Mouse (Mus musculus): ENCODE results near the gene Hnrnpu. TPM values are rescaled to one million over a fixed set of nuclear protein-coding genes. Genes with fewer than 3 reads are reported as not detected.

Hnrnpu gene
- total RNA-seq, 1 experiment from 2014 or later: 405 TPM

DNA sequence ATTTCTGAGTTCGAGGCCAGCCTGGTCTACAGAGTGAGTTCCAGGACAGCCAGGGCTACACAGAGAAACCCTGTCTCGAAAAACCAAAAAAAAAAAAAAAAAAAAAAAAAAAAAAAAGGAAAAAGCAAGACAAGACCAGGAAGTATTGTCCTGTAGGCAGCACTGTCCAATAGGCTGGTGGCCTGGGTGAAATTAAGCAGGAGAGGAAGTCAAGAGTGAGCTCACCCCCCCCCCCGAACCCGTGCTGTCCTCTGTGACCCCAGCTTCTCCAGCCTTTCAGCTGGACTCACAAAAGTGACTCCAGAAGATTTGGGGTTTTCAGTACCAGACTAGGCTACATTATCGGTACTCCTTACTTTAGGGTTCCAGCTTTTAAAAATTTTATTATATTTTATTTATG lies 5.0 kb upstream of the Hnrnpu start:
- no peak for ATAC-seq (replicated peaks; ENCODE audit: insufficient number of reproducible peaks, low FRiP score, low TSS enrichment, poor library complexity, severe bottlenecking)

DNA sequence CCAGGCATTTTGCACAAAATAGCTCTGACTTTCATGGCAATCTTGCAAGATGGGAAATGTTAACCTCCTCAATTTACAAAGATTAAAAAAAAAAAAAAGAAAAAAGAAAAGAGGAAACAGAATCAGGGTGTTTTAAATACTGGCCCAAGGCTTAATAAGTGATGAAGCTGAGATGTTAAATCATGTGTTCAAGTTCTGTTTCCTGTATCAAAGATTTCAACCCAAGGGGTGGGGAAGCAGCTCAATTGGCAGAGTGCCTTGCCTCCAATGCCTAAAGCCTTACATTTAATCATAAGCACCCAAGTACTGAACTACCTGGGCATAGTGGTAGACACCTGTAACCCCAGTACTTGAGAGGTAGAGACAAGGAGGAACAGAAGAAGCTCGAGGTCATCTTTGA lies 4.5 kb upstream of the Hnrnpu start:
- no peak for ATAC-seq (replicated peaks; ENCODE audit: insufficient number of reproducible peaks, low FRiP score, low TSS enrichment, poor library complexity, severe bottlenecking)

DNA sequence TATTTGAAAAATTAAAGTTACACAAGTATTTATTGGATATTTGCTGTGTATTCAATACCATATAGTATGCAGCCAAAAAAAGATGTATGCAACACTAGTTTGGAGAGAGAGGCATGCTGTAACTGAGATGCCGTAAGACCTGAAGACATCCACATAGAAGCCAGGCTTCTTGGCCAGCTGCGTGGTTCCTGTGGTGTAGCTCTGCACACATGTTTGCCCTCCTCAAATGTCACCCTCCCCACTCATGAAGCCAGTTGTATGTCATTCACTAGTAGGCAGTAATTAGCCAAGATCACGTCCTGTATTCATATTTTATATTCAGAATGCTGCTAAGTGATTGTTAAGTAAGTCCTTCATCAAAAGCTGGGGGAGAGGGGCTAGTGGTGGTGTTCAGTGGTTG lies 3.8 kb upstream of the Hnrnpu start:
- ATAC-seq (replicated peaks; ENCODE audit: insufficient number of reproducible peaks, low FRiP score, low TSS enrichment, poor library complexity, severe bottlenecking): no peak

DNA sequence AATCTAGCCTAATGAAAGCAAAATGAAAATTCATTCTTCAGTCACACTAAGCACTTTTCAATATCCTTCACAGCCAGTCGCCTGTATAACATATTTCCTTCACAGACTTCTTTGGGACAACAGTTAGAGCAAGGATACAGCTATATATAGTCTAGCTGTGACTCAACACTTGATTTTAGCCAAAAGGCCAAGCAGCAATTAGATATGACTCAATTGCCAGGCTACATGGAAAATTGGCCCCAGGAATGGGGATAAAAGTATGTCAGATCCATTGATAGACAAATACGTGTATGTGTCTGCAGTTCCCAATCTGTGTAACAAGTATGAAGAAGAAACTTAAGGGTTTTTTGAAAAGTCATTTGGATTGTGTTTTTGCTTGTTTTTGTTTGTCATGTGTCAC lies 2.6 kb upstream of the Hnrnpu start:
- ATAC-seq (replicated peaks; ENCODE audit: insufficient number of reproducible peaks, low FRiP score, low TSS enrichment, poor library complexity, severe bottlenecking): no peak

- ATAC-seq (replicated peaks; ENCODE audit: insufficient number of reproducible peaks, low FRiP score, low TSS enrichment, poor library complexity, severe bottlenecking): 0 out of 2 replicates have a peak, but pooled peaks have one; percentile 9
These were observed 683 bp upstream of the Hnrnpu start for GRCm38 (mm10) chr1:178338318-178338641.

GRCm38 (mm10) chr1:178336777-178337481 lies 668 bp downstream of the Hnrnpu start:
- peak; percentile 33 for ATAC-seq (replicated peaks; ENCODE audit: insufficient number of reproducible peaks, low FRiP score, low TSS enrichment, poor library complexity, severe bottlenecking)

- ATAC-seq (replicated peaks; ENCODE audit: insufficient number of reproducible peaks, low FRiP score, low TSS enrichment, poor library complexity, severe bottlenecking): peak; percentile 59
These were observed 1.3 kb downstream of the Hnrnpu start for GRCm38 (mm10) chr1:178336289-178336775.

- ATAC-seq (replicated peaks; ENCODE audit: insufficient number of reproducible peaks, low FRiP score, low TSS enrichment, poor library complexity, severe bottlenecking): no peak
These were observed 1.7 kb downstream of the Hnrnpu start for GRCm38 (mm10) chr1:178335860-178336261.

DNA sequence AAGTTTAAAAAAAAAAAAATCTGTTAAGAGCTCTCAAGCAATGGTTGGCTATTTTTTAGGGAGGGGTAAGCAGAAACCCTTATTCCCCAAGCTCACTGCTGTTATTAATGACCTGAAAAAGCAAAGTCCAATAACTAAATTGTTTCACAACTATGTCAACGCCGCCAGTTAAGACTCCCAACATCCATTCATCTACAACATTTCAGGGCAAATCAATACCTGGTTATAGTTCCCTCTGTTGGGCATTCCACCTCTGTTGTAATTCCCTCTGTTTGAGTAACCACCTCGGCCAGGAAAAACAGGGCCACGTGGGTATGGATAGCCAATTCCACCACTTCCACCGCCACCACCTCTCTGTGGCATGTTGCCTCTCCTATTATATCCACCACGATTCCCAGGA lies 7.7 kb downstream of the Hnrnpu start:
- no peak for ATAC-seq (replicated peaks; ENCODE audit: insufficient number of reproducible peaks, low FRiP score, low TSS enrichment, poor library complexity, severe bottlenecking)

DNA sequence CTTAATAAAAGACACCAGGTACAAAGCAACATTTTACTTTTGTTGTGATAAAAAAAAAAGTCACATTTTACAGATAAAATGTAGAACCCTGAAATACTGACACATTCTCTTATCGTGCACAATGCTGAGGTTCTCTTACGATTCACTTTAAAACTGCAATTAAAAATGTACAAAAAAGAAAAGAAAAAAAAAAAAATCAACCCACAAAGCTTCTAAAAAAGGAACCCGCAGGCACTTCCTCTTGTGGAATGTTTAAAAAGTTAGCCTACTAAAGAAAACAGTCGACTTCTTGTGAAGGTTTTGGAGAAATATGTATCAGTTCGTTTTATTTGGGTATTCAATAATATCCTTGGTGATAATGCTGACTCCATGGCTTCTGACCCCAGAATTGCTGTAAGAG lies 8.6 kb downstream of the Hnrnpu start:
- no peak for ATAC-seq (replicated peaks; ENCODE audit: insufficient number of reproducible peaks, low FRiP score, low TSS enrichment, poor library complexity, severe bottlenecking)

DNA sequence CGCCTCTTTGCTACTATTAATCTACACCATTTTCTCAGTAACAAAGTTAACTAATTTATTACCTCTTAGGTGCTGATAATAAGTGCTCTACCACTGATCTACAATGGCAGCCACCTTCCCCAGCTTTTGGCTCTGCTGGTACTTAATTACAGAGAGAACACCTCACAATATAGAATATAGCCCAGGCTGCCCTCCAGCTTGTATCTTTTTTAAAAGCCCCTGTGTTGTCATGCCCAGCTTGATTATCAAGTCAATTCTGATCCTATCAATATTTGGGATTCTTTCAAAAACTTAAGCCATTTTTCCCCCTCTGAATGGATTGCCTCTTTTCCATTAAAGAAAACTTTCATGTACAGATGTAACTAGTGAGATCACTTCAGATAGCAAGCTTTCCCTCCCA lies 10.6 kb downstream of the Hnrnpu start:
- ATAC-seq (replicated peaks; ENCODE audit: insufficient number of reproducible peaks, low FRiP score, low TSS enrichment, poor library complexity, severe bottlenecking): no peak

DNA sequence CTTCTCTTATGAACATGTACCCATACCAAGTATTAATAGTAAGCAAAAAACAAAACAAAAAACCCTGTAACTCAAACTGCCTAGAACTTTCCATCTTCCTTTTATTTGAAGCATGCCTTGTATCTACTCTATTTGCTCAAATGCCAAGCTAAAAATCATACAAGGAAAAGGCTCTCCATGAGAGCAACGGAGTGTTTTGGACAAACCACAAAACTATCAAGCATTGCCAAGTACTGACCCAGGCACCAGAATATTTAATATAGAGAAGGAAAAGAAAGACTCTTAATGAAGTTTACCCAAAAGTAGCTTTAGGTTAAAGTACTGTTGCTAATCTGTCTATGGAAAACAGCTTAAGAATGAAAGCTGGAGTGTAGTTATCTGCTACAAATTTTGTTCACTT lies 11.2 kb downstream of the Hnrnpu start:
- no peak for ATAC-seq (replicated peaks; ENCODE audit: insufficient number of reproducible peaks, low FRiP score, low TSS enrichment, poor library complexity, severe bottlenecking)

DNA sequence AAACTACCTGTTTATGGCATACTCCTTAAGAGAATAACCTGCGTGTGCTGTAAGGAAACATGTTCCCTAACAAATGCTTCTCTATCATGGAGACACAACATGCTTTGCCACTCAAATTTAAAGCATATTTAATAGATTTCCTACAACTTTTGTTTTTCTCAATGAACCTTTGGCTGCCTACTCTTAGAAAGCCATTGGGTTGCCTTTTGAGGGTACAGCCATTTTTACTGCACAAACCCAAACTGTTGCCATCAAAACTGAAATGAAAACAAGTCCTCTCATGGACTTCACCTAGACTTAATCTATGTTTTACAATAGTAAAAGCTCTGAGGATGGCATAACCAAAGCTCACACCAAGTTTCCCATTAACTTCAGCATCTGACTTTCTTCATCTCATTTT lies 13.0 kb downstream of the Hnrnpu start:
- ATAC-seq (replicated peaks; ENCODE audit: insufficient number of reproducible peaks, low FRiP score, low TSS enrichment, poor library complexity, severe bottlenecking): no peak

- ATAC-seq (replicated peaks; ENCODE audit: insufficient number of reproducible peaks, low FRiP score, low TSS enrichment, poor library complexity, severe bottlenecking): no peak
These were observed 14.4 kb downstream of the Hnrnpu start for GRCm38 (mm10) chr1:178323235-178323634.

- ATAC-seq (replicated peaks; ENCODE audit: insufficient number of reproducible peaks, low FRiP score, low TSS enrichment, poor library complexity, severe bottlenecking): no peak
These were observed 15.8 kb downstream of the Hnrnpu start for GRCm38 (mm10) chr1:178321730-178322357.

DNA sequence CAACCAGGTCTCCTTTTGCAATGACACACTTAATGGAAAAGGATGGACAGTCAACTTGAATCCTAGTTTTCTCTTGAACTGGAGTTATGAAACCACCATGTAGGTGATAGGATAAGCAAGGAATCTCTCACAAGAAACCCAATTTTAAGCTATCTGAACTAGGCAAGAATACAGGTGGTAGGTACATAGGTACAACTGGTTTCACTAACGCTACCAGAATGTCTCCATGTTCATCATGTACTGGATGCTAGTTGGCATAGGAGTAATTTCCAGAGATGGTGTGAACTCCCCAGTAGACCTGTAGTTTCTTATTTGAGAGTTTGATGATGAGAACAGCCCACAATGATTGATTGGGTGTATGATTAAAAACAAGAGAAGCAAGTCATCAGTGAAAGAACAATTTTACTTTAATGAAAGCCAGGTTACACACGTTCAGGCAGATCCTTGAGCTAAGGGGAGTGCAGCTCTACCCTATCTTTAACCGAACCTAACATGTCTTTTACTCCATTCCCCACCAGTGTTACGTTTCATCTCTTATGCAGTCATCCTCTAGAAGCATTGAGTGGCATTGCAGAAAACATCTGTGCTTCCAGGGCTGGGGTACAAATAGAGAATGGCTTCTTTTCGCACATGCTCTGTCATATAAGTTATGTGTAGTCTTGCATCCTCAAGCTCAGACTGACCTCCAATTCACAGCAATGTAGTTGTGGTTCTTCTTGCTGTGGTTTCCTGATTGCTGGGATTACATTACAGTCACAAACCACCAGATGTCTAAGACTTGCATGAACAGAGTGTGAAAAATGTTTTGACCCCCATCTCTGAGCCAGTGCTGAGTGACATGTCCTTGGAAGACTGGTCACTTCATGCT lies 16.6 kb downstream of the Hnrnpu start:
- no peak for ATAC-seq (replicated peaks; ENCODE audit: insufficient number of reproducible peaks, low FRiP score, low TSS enrichment, poor library complexity, severe bottlenecking)

GRCm38 (mm10) chr1:178320038-178320722 lies 17.4 kb downstream of the Hnrnpu start:
- no peak for ATAC-seq (replicated peaks; ENCODE audit: insufficient number of reproducible peaks, low FRiP score, low TSS enrichment, poor library complexity, severe bottlenecking)

DNA sequence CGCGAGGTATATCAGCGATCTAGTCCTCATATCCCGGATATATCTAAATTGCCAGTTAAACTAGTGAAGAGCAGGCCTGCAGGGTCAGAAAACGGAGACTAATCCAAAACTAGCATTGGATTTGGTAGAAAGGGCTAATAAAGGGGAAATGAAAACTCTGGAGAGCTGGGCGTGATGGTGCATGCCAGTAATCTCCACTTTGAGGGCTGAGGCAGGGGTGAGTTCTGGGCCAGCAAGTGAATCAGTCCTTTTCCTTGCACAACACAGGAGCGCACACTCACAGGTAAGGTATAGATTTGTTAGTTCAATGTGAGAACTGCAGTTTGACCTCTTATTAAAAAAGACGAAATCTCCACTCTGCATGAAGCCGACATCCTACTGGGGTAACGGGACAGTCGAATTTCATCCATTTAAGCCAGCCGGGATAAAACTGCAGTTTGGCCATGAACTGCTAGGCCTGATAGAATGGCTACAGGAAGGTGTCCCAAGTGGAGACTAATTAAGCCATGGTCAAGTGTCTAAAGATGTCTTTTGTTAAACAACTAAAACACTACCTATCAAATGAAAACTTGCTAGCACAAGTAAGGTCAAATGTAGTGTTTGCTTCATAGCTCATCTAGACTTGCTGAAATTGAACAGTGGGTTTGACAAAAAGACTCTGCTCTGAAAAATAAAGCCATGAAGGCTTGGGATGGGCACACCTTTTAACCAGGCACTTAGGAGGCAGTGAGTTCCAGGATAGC lies 18.1 kb downstream of the Hnrnpu start:
- ATAC-seq (replicated peaks; ENCODE audit: insufficient number of reproducible peaks, low FRiP score, low TSS enrichment, poor library complexity, severe bottlenecking): 0 out of 2 replicates have a peak, but pooled peaks have one; percentile 10
